Mouse (Mus musculus): ENCODE data around the gene Card14. TPM values are rescaled to one million over a fixed set of nuclear protein-coding genes. Genes with fewer than 3 reads are reported as not detected.

Gene Card14
- polyA plus RNA-seq, 1 experiment from 2014 or later = 0.16 TPM

GRCm38 (mm10) chr11:119298917-119299316, 8.7 kb upstream of the Card14 start:
- 19% methylated on average over 7 of the region's 7 CpGs for whole genome bisulfite sequencing
- peak overlapping the region; percentile 92 for H3K9ac ChIP-seq (replicated peaks; ENCODE audit: low read length)
- ATAC-seq (ENCODE audit: low FRiP score, low TSS enrichment) (no peak), DNase-seq (no peak)
- H3K9me3 ChIP-seq (ENCODE audit: control insufficient read depth, low read length) = no peaks in the 10 kb centered on the region
- H3K36me3 ChIP-seq (ENCODE audit: control insufficient read depth, insufficient read depth, low read length) = peaks cover 38% of the 10 kb centered on the region
- peak overlapping the region; percentile 94 for H3K4me2 ChIP-seq (ENCODE audit: low read length)
- H3K4me3 ChIP-seq (replicated peaks; ENCODE audit: low read depth, low read length) = peak overlapping the region; percentile 95
- peaks cover 15% of the 10 kb centered on the region for H3K4me1 ChIP-seq (ENCODE audit: control insufficient read depth, insufficient read depth, low read length)
- H3K27me3 ChIP-seq (ENCODE audit: control insufficient read depth, insufficient read depth, low read length) = no peaks in the 10 kb centered on the region
- H3K27ac ChIP-seq (replicated peaks; ENCODE audit: low read depth, low read length) = no peak overlapping the region

DNA sequence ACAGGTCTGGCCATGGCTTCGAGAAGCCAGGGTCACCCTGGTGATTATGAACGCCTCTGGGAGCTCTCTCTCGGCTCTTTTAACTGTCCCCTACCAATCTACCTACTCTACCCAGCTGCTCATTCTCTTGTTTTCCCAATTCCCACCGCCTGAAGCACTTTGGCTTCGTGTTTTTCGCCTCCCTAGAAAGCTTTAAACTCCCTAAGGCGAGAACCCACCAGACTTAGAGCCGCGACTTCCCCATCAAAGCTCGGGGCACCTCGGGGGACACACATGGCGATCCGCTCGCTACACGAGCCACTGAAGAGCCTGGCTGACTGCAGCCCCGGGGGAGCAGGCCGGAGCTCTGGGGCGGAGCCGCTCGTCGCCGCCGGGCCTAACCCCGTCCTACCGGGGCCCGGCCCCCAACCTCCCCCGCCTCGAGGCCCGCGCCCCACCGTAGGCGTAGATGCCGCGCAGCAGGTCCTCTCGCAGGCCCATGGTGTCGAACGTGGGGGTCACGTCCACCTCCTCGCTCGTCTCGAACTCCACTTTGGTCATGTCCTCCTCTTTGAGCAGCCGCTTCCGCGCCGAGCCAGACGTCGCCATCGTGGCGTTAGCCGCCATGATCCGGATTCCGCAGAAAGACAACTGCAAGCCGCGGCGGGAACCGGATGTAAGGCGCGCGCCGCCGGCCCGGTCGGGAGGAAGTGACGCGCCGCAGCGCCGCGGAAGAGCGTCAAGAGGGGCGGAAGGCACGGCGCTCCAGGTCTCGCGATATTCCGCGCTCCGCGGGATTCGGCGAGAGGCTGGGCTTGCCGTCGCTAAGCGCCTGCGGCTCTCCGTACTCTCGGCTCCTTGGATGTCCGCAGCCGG, 8.0 kb upstream of the Card14 start, which contains the start of gene Eif4a3:
Gene Eif4a3, minus strand, starts transcription at position 699 of the 855 bp plus-strand sequence.
- peak within 1 kb of the TSS; percentile 92 for H3K9ac ChIP-seq (replicated peaks; ENCODE audit: low read length)
- ATAC-seq (ENCODE audit: low FRiP score, low TSS enrichment) (peak; percentile 95), DNase-seq (peak; percentile 100)
- H3K4me1 ChIP-seq (ENCODE audit: control insufficient read depth, insufficient read depth, low read length) = peaks cover 15% of the 10 kb centered on the region
- no peaks in the 10 kb centered on the region for H3K27me3 ChIP-seq (ENCODE audit: control insufficient read depth, insufficient read depth, low read length)
- H3K4me3 ChIP-seq (replicated peaks; ENCODE audit: low read depth, low read length) = peak within 1 kb of the TSS; percentile 95
- under 1% methylated on average over 89 of the region's 89 CpGs for WGBS
- H3K9me3 ChIP-seq (ENCODE audit: control insufficient read depth, low read length) = no peaks in the 10 kb centered on the region
- H3K4me2 ChIP-seq (ENCODE audit: low read length) = peak within 1 kb of the TSS; percentile 94
- H3K27ac ChIP-seq (replicated peaks; ENCODE audit: low read depth, low read length) = peak within 1 kb of the TSS; percentile 99
- H3K36me3 ChIP-seq (ENCODE audit: control insufficient read depth, insufficient read depth, low read length) = peaks cover 31% of the 10 kb centered on the region

DNA sequence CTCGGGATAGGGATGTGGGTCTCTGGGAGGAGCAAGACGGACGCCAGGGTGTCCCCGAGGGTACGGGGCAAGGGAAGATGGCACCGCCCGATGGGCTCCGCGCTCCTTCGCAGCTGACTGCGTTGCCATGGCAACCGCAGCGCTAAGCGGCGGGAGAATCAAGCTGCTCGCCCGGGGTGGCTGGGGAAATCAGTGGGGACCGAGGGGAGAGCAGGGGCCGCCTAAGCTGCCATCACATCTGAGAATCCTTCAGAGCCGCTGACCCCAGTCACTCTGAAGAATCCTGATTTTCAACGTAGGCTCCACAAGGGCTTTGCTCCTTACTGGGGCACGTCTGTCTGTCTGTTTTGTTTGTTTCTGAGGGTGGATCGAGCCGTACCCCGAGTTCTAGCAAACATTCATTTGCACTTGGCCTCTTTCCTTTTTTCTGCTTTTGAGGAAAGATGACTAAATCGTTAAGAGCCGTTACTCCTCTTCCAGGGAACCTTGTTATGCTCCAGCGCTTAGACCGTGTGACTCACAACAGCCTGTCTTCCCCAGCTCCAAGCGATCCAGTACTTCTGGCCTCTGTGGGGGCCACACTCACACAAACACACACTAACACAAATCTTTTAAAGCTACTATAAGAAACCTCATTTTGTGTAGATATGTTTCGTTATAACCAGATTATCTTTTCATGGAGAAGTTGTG, 7.2 kb upstream of the Card14 start:
- Histone ChIP-seq H3K9me3 (ENCODE audit: control insufficient read depth, low read length) (no peaks in the 10 kb centered on the region), H3K36me3 (ENCODE audit: control insufficient read depth, insufficient read depth, low read length) (peaks cover 23% of the 10 kb centered on the region), H3K27me3 (ENCODE audit: control insufficient read depth, insufficient read depth, low read length) (no peaks in the 10 kb centered on the region), H3K9ac (replicated peaks; ENCODE audit: low read length) (peak overlapping the region; percentile 92), H3K4me1 (ENCODE audit: control insufficient read depth, insufficient read depth, low read length) (peaks cover 15% of the 10 kb centered on the region), H3K4me2 (ENCODE audit: low read length) (peak overlapping the region; percentile 94), H3K4me3 (replicated peaks; ENCODE audit: low read depth, low read length) (peak overlapping the region; percentile 95), H3K27ac (replicated peaks; ENCODE audit: low read depth, low read length) (peak overlapping the region; percentile 99)
- 2% methylated on average over 31 of the region's 31 CpGs for WGBS
- ATAC-seq (ENCODE audit: low FRiP score, low TSS enrichment) (peak; percentile 83), DNase-seq (no peak)

- Histone ChIP-seq H3K9me3 (ENCODE audit: control insufficient read depth, low read length) (no peaks in the 10 kb centered on the region), H3K27ac (replicated peaks; ENCODE audit: low read depth, low read length) (peak overlapping the region; percentile 99; the same call in 1 of the 2 replicates), H3K36me3 (ENCODE audit: control insufficient read depth, insufficient read depth, low read length) (peaks cover 17% of the 10 kb centered on the region), H3K4me3 (replicated peaks; ENCODE audit: low read depth, low read length) (peak overlapping the region; percentile 95; the same call in 1 of the 2 replicates), H3K4me2 (ENCODE audit: low read length) (peak overlapping the region; percentile 94), H3K4me1 (ENCODE audit: control insufficient read depth, insufficient read depth, low read length) (peaks cover 15% of the 10 kb centered on the region), H3K27me3 (ENCODE audit: control insufficient read depth, insufficient read depth, low read length) (no peaks in the 10 kb centered on the region), H3K9ac (replicated peaks; ENCODE audit: low read length) (no peak overlapping the region)
- ATAC-seq (ENCODE audit: low FRiP score, low TSS enrichment) = no peak
- no peak for DNase-seq
- WGBS = 34% methylated on average over 2 of the region's 2 CpGs
Measured at GRCm38 (mm10) chr11:119300986-119301385, 6.6 kb upstream of the Card14 start.

DNA sequence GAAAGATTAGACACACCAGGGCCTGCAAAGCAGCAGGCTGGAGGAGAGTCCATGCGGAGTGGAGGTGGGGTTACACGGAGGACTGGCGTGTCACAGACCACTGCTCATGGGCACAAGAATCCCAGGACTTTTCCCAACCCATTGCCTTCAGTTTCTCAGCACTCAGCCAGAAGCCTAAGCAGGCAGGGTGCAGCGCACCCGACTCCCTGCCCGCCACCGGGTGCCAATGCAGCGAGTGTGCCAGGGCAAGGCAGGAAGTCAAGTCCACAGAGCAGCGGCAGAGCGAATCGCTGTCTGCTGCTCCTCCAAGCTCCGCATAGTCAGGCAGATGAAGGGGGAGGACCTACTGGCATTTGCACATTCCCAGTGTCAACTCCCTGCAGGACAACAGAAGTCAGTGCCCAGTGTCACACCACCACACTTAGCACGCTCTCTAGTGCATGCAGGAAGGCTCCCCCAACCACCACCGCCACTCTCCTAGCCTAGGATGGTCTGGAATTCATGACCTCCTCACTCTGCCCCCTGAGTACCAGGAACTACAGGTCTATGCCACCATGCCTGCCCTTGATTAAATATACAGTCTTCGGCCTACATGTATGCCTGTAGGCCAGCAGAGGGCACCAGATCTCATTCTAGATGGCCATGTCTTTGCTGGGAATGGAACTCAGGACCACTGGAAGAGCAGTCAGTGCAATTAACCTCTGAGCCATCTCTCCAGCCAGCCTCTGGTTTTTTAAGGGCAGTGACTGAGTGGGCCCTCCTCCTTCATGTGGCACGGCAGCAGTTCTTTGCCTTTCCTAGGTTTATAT, 2.5 kb upstream of the Card14 start:
- DNase-seq (peak; percentile 81), ATAC-seq (ENCODE audit: low FRiP score, low TSS enrichment) (no peak)
- Histone ChIP-seq H3K9ac (replicated peaks; ENCODE audit: low read length) (no peak overlapping the region), H3K27ac (replicated peaks; ENCODE audit: low read depth, low read length) (no peak overlapping the region), H3K9me3 (ENCODE audit: control insufficient read depth, low read length) (no peaks in the 10 kb centered on the region), H3K36me3 (ENCODE audit: control insufficient read depth, insufficient read depth, low read length) (no peaks in the 10 kb centered on the region), H3K4me2 (ENCODE audit: low read length) (no peak overlapping the region), H3K4me1 (ENCODE audit: control insufficient read depth, insufficient read depth, low read length) (peaks cover 6% of the 10 kb centered on the region; the same call in 1 of the 2 replicates), H3K27me3 (ENCODE audit: control insufficient read depth, insufficient read depth, low read length) (no peaks in the 10 kb centered on the region), H3K4me3 (replicated peaks; ENCODE audit: low read depth, low read length) (no peak overlapping the region)
- 45% methylated on average over 16 of the region's 16 CpGs for WGBS

- Histone ChIP-seq H3K27me3 (ENCODE audit: control insufficient read depth, insufficient read depth, low read length) (no peaks in the 10 kb centered on the region), H3K36me3 (ENCODE audit: control insufficient read depth, insufficient read depth, low read length) (no peaks in the 10 kb centered on the region), H3K4me1 (ENCODE audit: control insufficient read depth, insufficient read depth, low read length) (no peaks in the 10 kb centered on the region), H3K27ac (replicated peaks; ENCODE audit: low read depth, low read length) (no peak overlapping the region), H3K4me3 (replicated peaks; ENCODE audit: low read depth, low read length) (no peak overlapping the region), H3K4me2 (ENCODE audit: low read length) (no peak overlapping the region), H3K9me3 (ENCODE audit: control insufficient read depth, low read length) (no peaks in the 10 kb centered on the region), H3K9ac (replicated peaks; ENCODE audit: low read length) (no peak overlapping the region)
- no peak for ATAC-seq (ENCODE audit: low FRiP score, low TSS enrichment)
- WGBS = 67% methylated on average over 13 of the region's 13 CpGs
- DNase-seq = no peak
Measured at GRCm38 (mm10) chr11:119306762-119307657, 558 bp upstream of the Card14 start.

DNA sequence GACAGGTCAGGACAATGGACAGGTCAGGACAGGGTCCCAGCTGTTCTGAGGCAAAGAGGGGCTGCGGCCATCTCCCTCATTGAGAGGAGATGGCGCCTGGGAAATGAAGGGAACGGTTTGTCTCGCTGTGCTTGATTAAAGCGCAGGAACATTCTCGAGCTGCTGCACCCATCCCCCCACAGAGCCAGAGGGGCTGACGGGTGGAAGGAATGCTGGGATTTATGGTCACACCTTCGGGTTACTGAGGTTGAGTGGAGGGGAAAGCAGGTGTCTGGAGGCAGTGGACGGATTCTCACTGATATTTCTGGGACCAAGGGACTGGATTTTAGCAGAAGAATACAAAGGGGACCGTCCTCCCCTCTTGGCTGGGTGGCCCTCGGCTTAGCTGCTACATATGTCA, 348 bp downstream of the Card14 start:
- Histone ChIP-seq H3K27me3 (ENCODE audit: control insufficient read depth, insufficient read depth, low read length) (no peaks in the 10 kb centered on the region), H3K9me3 (ENCODE audit: control insufficient read depth, low read length) (no peaks in the 10 kb centered on the region), H3K27ac (replicated peaks; ENCODE audit: low read depth, low read length) (no peak overlapping the region), H3K4me3 (replicated peaks; ENCODE audit: low read depth, low read length) (no peak overlapping the region), H3K4me1 (ENCODE audit: control insufficient read depth, insufficient read depth, low read length) (no peaks in the 10 kb centered on the region), H3K9ac (replicated peaks; ENCODE audit: low read length) (no peak overlapping the region), H3K36me3 (ENCODE audit: control insufficient read depth, insufficient read depth, low read length) (no peaks in the 10 kb centered on the region), H3K4me2 (ENCODE audit: low read length) (no peak overlapping the region)
- no peak for DNase-seq
- WGBS = 38% methylated on average over 11 of the region's 11 CpGs
- ATAC-seq (ENCODE audit: low FRiP score, low TSS enrichment) = no peak

Measured in midbrain, embryonic 14.5 days (tissue).